Mouse (Mus musculus) cerebellum, adult 2 months (tissue): Measurements from ENCODE around the gene Krtdap.

Experiments used
- CTCF ChIP-seq: fragments of 200-500 bp; IDR thresholded peaks from 2 replicates; pipeline ENCODE4 v1.5.1; 2011; ENCODE audit warnings: low read depth, mild to moderate bottlenecking, control low read depth, low read length, moderate library complexity, borderline replicate concordance; ENCODE audit not compliant: insufficient read depth
- POLR2A ChIP-seq: fragments of 200-500 bp; IDR thresholded peaks from 2 replicates; pipeline ENCODE4 v1.6.1; 2011; ENCODE audit warnings: low read length, control low read depth, borderline replicate concordance; ENCODE audit not compliant: insufficient read depth

DNA sequence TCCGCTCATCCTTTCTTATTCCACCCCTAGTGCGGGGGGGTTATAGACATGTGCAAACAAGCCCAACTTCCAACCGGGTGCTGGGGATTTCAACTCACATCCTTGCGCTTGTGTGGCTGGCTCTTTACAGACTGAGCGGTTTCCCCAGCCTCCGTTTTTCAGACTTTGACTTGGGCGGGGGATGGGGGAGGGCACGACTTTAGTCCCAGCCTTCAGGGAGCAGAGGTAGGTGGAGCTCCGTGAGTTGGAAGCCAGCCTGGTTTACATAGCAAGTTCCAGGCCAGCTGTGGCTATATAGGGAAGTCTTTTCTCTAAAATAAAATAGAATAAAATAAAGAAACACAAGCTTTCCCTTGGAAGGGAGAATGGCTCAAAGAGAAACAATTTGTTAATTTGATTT lies 4.2 kb downstream of the Krtdap start:
- TF ChIP-seq POLR2A = no peak
- TF ChIP-seq CTCF = no peak
